Mouse (Mus musculus) myocyte (in vitro differentiated cells): Measurements from ENCODE around the gene Kcnip1. TPM values are rescaled to one million over a fixed set of nuclear protein-coding genes. Genes with fewer than 3 reads are reported as not detected.

Experiments
- H3K27me3 ChIP-seq: one replicate; pipeline ENCODE4 v1.6.1; 2011; ENCODE audit not compliant: control insufficient read depth, insufficient read depth, insufficient read length
- H3K36me3 ChIP-seq: one replicate; pipeline ENCODE4 v1.6.1; 2011; ENCODE audit not compliant: control insufficient read depth, insufficient read depth
- H3K4me2 ChIP-seq: one replicate; pipeline ENCODE4 v1.6.1; 2011; ENCODE audit warnings: low read depth, control low read depth
- H3K4me3 ChIP-seq: one replicate; pipeline ENCODE4 v1.5.1; 2011; ENCODE audit warnings: mild to moderate bottlenecking, control low read depth, moderate library complexity
- H3K79me2 ChIP-seq: one replicate; pipeline ENCODE4 v1.6.1; 2011; ENCODE audit not compliant: control insufficient read depth, insufficient read depth
- H3ac ChIP-seq: one replicate; pipeline ENCODE4 v1.6.1; 2011; ENCODE audit not compliant: control insufficient read depth, insufficient read length
- CEBPB ChIP-seq: IDR thresholded peaks from 2 replicates; pipeline ENCODE4 v1.6.1; 2011; ENCODE audit warnings: mild to moderate bottlenecking, moderate library complexity; ENCODE audit not compliant: poor library complexity, insufficient read depth, severe bottlenecking
- E2F4 ChIP-seq: IDR thresholded peaks from one replicate; pipeline ENCODE4 v1.6.1; 2011; ENCODE audit warnings: mild to moderate bottlenecking, control low read depth, moderate library complexity; ENCODE audit not compliant: insufficient read depth
- MAX ChIP-seq: IDR thresholded peaks from one replicate; pipeline ENCODE4 v1.6.1; 2011; ENCODE audit warnings: low read depth, mild to moderate bottlenecking, control low read depth
- MYOD1 ChIP-seq, 3 experiments: IDR thresholded peaks; one replicate each; pipeline ENCODE4 v1.6.1; 2011; ENCODE audit warnings: control low read depth in 2 of 3, low read depth in 2 of 3, mild to moderate bottlenecking in 2 of 3, moderate library complexity in 1 of 3; ENCODE audit not compliant: insufficient read length in 2 of 3, control insufficient read depth in 1 of 3
- MYOG ChIP-seq, 3 experiments: IDR thresholded peaks; one replicate each; pipeline ENCODE4 v1.6.1; 2011; ENCODE audit warnings: control low read depth in 2 of 3, low read depth in 2 of 3, mild to moderate bottlenecking in 2 of 3; ENCODE audit not compliant: insufficient read length in 2 of 3, control insufficient read depth in 1 of 3, insufficient read depth in 1 of 3
- POLR2A ChIP-seq: IDR thresholded peaks from one replicate; pipeline ENCODE4 v1.6.1; 2011; ENCODE audit warnings: low read depth, mild to moderate bottlenecking, control low read depth, moderate library complexity; ENCODE audit not compliant: insufficient read length
- POLR2AphosphoS2 ChIP-seq: IDR thresholded peaks from one replicate; pipeline ENCODE4 v1.6.1; 2011; ENCODE audit warnings: low read depth, control low read depth; ENCODE audit not compliant: insufficient read length
- REST ChIP-seq: IDR thresholded peaks from one replicate; pipeline ENCODE4 v1.6.1; 2011; ENCODE audit warnings: mild to moderate bottlenecking, control low read depth, moderate library complexity; ENCODE audit not compliant: insufficient read depth, insufficient read length
- SRF ChIP-seq: IDR thresholded peaks from one replicate; pipeline ENCODE4 v1.6.1; 2011; ENCODE audit warnings: low read depth; ENCODE audit not compliant: control insufficient read depth, insufficient read length
- TCF12 ChIP-seq: IDR thresholded peaks from one replicate; pipeline ENCODE4 v1.6.1; 2011; ENCODE audit warnings: mild to moderate bottlenecking, control low read depth; ENCODE audit not compliant: poor library complexity, insufficient read depth, severe bottlenecking
- TCF3 ChIP-seq: IDR thresholded peaks from one replicate; pipeline ENCODE4 v1.6.1; 2011; ENCODE audit warnings: low read depth, control low read depth; ENCODE audit not compliant: insufficient read length
- USF1 ChIP-seq: IDR thresholded peaks from one replicate; pipeline ENCODE4 v1.6.1; 2011; ENCODE audit warnings: low read depth, mild to moderate bottlenecking, control low read depth, moderate library complexity
- polyA plus RNA-seq: library from polyadenylated mRNA; unstranded; fragments of >200 nt; fragmentation: generic; extraction: Trizol; gene quantifications from one replicate; pipeline ENCODE4 v1.2.1, GENCODE M21; 2012; ENCODE audit warnings: missing spikeins

Gene Kcnip1
- polyA plus RNA-seq, 1 experiment: not detected

GRCm38 (mm10) chr11:33786572-33786971 lies 206.4 kb downstream of the Kcnip1 start:
- no peak for TF ChIP-seq CEBPB
- TF ChIP-seq E2F4: no peak
- no peak for TF ChIP-seq USF1
- TF ChIP-seq REST: no peak
- no peak for TF ChIP-seq TCF3
- TF ChIP-seq POLR2A: no peak
- TF ChIP-seq TCF12: no peak
- no peak for TF ChIP-seq MYOD1 (IDR thresholded peaks at IDR 0.05; ENCODE audit: control insufficient read depth in 1 of 3, insufficient read length in 2 of 3, low read depth in 2 of 3)
- TF ChIP-seq POLR2AphosphoS2: no peak
- TF ChIP-seq MAX: no peak
- no peak for TF ChIP-seq MYOG (IDR thresholded peaks at IDR 0.05; ENCODE audit: control insufficient read depth in 1 of 3, insufficient read depth in 1 of 3, insufficient read length in 2 of 3, low read depth in 2 of 3)
- TF ChIP-seq SRF: no peak
- no peak overlapping the region for H3ac ChIP-seq
- no peaks in the 10 kb centered on the region for H3K36me3 ChIP-seq
- no peaks in the 10 kb centered on the region for H3K79me2 ChIP-seq
- no peaks in the 10 kb centered on the region for H3K27me3 ChIP-seq
- H3K4me3 ChIP-seq: no peak overlapping the region
- H3K4me2 ChIP-seq: no peak overlapping the region

GRCm38 (mm10) chr11:33781561-33781971 lies 211.4 kb downstream of the Kcnip1 start:
- no peak overlapping the region for H3ac ChIP-seq
- H3K4me2 ChIP-seq: no peak overlapping the region
- H3K79me2 ChIP-seq: no peaks in the 10 kb centered on the region
- TF ChIP-seq USF1 (no peak), TCF12 (no peak), E2F4 (no peak), MAX (no peak), CEBPB (no peak), REST (no peak), POLR2AphosphoS2 (no peak), SRF (no peak), POLR2A (no peak), MYOD1 (IDR thresholded peaks at IDR 0.05; ENCODE audit: control insufficient read depth in 1 of 3, insufficient read length in 2 of 3, low read depth in 2 of 3) (no peak)
- peaks cover 11% of the 10 kb centered on the region for H3K27me3 ChIP-seq
- H3K36me3 ChIP-seq: no peaks in the 10 kb centered on the region
- no peak overlapping the region for H3K4me3 ChIP-seq

DNA sequence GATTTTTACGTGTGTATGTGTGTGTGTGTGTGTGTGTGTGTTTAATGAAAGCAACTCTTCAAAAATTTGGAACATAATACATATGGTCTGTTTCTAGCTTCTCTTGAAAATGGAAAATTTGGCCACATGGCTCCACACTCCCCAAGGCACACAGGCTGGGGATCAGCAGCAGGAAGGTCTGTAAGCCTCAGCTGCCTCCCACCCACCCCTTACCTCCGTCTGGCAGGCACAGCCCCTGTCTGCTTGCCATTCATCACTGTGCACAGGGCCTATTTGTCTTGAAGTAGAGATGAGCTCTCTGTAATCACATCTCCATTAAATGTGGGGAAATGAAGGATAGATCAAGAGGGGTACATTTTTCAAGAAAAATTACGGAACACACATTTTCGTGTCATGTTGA lies 212.7 kb downstream of the Kcnip1 start:
- no peaks in the 10 kb centered on the region for H3K79me2 ChIP-seq
- H3K4me3 ChIP-seq: no peak overlapping the region
- H3K27me3 ChIP-seq: peaks cover 11% of the 10 kb centered on the region
- TF ChIP-seq MAX (no peak), REST (no peak), POLR2A (no peak), MYOD1 (IDR thresholded peaks at IDR 0.05; ENCODE audit: control insufficient read depth in 1 of 3, insufficient read length in 2 of 3, low read depth in 2 of 3) (no peak), SRF (no peak), E2F4 (no peak)
- no peak overlapping the region for H3K4me2 ChIP-seq
- H3K36me3 ChIP-seq: no peaks in the 10 kb centered on the region
- no peak overlapping the region for H3ac ChIP-seq

DNA sequence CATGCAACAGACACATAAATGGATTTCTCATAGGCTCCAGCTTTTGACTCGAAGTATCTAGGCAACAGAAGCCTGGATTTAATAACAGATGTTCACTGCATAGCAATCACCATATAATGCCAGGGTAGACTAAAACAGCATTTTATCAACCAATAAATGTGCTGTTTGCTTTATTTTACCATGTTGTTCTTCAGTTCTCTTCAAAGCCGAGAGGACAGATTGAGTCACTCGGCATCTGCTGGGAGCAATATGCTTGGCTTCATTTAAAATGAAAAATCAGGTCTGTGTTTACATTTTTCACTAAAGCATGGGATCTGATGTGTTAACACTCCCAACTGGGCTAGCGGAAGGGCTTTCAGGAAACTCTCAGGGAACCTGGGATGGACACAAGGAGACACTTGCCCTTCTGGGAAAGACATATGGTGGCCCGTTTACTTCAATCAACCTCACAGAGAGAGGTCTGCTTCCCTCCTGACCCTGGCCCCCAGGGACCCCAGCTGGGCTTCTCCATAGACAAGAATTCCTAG lies 220.3 kb downstream of the Kcnip1 start:
- TF ChIP-seq POLR2AphosphoS2 (no peak), MYOD1 (IDR thresholded peaks at IDR 0.05; ENCODE audit: control insufficient read depth in 1 of 3, insufficient read length in 2 of 3, low read depth in 2 of 3) (no peak), CEBPB (no peak), TCF3 (no peak), MYOG (IDR thresholded peaks at IDR 0.05; ENCODE audit: control insufficient read depth in 1 of 3, insufficient read depth in 1 of 3, insufficient read length in 2 of 3, low read depth in 2 of 3) (no peak), POLR2A (no peak), E2F4 (no peak), REST (no peak), SRF (no peak), MAX (no peak), USF1 (no peak), TCF12 (no peak)
- no peaks in the 10 kb centered on the region for H3K27me3 ChIP-seq
- no peak overlapping the region for H3ac ChIP-seq

DNA sequence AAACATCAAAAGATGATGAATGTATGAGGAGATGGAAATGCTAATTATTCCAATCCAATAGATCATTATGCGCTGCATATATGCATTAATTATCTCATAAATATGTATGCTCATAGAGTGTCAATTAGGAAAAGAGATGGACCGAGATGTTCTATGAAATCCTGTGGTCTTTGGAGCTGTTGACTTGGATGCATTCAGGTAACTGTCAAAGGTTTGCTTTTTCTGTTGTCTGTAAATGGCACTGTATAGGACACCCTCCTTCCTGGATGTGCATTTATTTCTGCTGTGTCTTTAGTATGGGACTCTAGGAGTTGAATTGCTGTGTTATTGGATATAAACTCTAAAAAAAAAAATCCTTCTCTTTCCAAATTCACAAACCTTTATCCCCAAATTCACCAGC lies 220.9 kb downstream of the Kcnip1 start:
- no peak overlapping the region for H3K4me3 ChIP-seq
- no peaks in the 10 kb centered on the region for H3K79me2 ChIP-seq
- no peak overlapping the region for H3ac ChIP-seq
- no peaks in the 10 kb centered on the region for H3K36me3 ChIP-seq
- H3K27me3 ChIP-seq: no peaks in the 10 kb centered on the region
- no peak for TF ChIP-seq POLR2AphosphoS2
- no peak for TF ChIP-seq POLR2A
- no peak for TF ChIP-seq MYOD1 (IDR thresholded peaks at IDR 0.05; ENCODE audit: control insufficient read depth in 1 of 3, insufficient read length in 2 of 3, low read depth in 2 of 3)
- TF ChIP-seq MAX: no peak
- TF ChIP-seq REST: no peak
- TF ChIP-seq E2F4: no peak
- no peak for TF ChIP-seq TCF3
- TF ChIP-seq TCF12: no peak
- TF ChIP-seq MYOG (IDR thresholded peaks at IDR 0.05; ENCODE audit: control insufficient read depth in 1 of 3, insufficient read depth in 1 of 3, insufficient read length in 2 of 3, low read depth in 2 of 3): no peak
- TF ChIP-seq USF1: no peak
- TF ChIP-seq CEBPB: no peak
- TF ChIP-seq SRF: no peak
- no peak overlapping the region for H3K4me2 ChIP-seq

More for the DNA sequence above, 220.3 kb downstream of the Kcnip1 start:
- H3K36me3 ChIP-seq: no peaks in the 10 kb centered on the region
- H3K4me2 ChIP-seq: no peak overlapping the region
- no peaks in the 10 kb centered on the region for H3K79me2 ChIP-seq
- H3K4me3 ChIP-seq: no peak overlapping the region
